Mouse (Mus musculus): ENCODE measurements at regions not wholly inside any gene's neighbourhood (a gene's known extent, or its start where the extent isn't known, plus 50 kb on each side); places are given as distances from the start of the nearest gene placed in this dataset.

DNA sequence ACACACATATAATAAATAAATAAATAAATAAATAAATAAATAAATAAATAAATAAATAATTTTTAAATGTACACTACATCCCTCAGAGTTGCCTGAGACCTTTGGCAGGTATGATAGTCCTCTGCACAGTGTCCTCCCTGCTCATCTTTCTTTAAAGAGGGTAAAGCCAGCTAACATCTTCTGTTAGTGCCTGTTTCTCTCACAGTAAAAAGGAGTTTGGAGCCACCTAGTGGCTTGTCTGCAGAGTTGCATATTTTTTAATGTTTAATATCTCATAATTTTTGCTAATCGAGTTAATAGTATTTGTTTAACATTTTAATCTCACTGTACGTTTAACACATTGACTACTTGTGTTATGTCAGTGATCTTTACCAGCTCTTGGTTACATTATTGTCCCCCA lies 213.5 kb upstream of the Pkdcc start:
- no peak overlapping the region for H3K4me3 ChIP-seq (ENCODE audit: low read depth, low read length)
- WGBS: 8% methylated on average over 2 of the region's 2 CpGs
- ATAC-seq: peak; percentile 82
- H3K27me3 ChIP-seq (ENCODE audit: control insufficient read depth, insufficient read depth, low read depth, low read length): no peaks in the 10 kb centered on the region
- H3K4me1 ChIP-seq (ENCODE audit: control insufficient read depth, insufficient read depth, low read length): 0 out of 2 replicates have a peak, but pooled peaks cover 3% of the 10 kb centered on the region
- no peak overlapping the region for H3K9ac ChIP-seq (ENCODE audit: low read depth, low read length)
- H3K9me3 ChIP-seq (replicated peaks; ENCODE audit: control insufficient read depth, low read length, poor library complexity, severe bottlenecking): no peaks in the 10 kb centered on the region
- no peak overlapping the region for H3K27ac ChIP-seq (ENCODE audit: low read length)
- H3K36me3 ChIP-seq (ENCODE audit: control insufficient read depth, insufficient read depth, low read length): no peaks in the 10 kb centered on the region
- no peak overlapping the region for H3K4me2 ChIP-seq (ENCODE audit: low read length)

DNA sequence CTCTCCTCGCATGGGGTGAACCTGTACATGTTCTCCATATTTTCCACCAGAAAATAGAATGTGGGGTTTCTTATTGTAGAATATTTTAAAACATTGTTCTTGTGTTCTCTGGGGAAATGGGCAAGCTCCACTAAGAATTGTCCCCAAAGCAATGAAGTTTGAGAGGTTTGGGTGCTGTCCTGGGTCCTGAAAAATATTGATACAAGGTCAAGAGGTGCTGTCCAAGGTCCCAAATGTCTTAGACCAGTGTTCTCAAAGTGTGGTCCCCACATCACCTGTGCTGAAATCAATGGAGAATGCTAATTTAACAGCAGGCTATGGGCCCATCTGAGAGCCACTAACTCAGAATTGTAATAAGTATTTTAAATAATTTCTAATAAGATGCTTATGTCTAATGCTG lies 204.2 kb upstream of the Pkdcc start:
- H3K36me3 ChIP-seq (ENCODE audit: control insufficient read depth, insufficient read depth, low read length): no peaks in the 10 kb centered on the region
- 94% methylated on average over 1 of the region's 1 CpGs for WGBS

DNA sequence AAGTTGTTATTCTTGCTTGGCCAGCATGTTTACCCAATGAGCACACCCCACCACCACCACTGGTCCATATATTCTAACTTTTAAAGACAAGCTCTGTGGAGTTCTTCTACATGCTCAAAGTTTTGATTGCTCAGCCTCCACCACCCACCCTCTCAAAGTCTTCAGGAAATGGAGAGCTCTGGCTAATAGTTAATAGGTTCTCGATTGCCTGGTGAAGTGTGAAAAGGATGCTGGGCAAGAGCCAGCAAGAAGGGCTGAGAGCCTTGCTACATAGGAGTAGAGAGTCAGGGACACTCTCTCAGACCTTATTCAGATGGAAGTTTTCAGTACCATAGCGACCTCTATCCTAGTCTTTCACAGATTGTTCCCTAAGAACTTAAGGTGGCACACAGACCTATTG lies 199.4 kb upstream of the Pkdcc start:
- no peak for ATAC-seq
- H3K27ac ChIP-seq (ENCODE audit: low read length): no peak overlapping the region
- 72% methylated on average over 2 of the region's 2 CpGs for WGBS
- no peak overlapping the region for H3K9ac ChIP-seq (ENCODE audit: low read depth, low read length)
- no peaks in the 10 kb centered on the region for H3K36me3 ChIP-seq (ENCODE audit: control insufficient read depth, insufficient read depth, low read length)
- H3K4me3 ChIP-seq (ENCODE audit: low read depth, low read length): no peak overlapping the region
- H3K4me2 ChIP-seq (ENCODE audit: low read length): no peak overlapping the region
- H3K4me1 ChIP-seq (ENCODE audit: control insufficient read depth, insufficient read depth, low read length): no peaks in the 10 kb centered on the region
- no peaks in the 10 kb centered on the region for H3K9me3 ChIP-seq (replicated peaks; ENCODE audit: control insufficient read depth, low read length, poor library complexity, severe bottlenecking)
- H3K27me3 ChIP-seq (ENCODE audit: control insufficient read depth, insufficient read depth, low read depth, low read length): no peaks in the 10 kb centered on the region

More for the DNA sequence above, 204.2 kb upstream of the Pkdcc start:
- Histone ChIP-seq H3K27me3 (ENCODE audit: control insufficient read depth, insufficient read depth, low read depth, low read length) (no peaks in the 10 kb centered on the region), H3K4me3 (ENCODE audit: low read depth, low read length) (no peak overlapping the region), H3K27ac (ENCODE audit: low read length) (no peak overlapping the region), H3K9ac (ENCODE audit: low read depth, low read length) (no peak overlapping the region), H3K4me1 (ENCODE audit: control insufficient read depth, insufficient read depth, low read length) (no peaks in the 10 kb centered on the region), H3K4me2 (ENCODE audit: low read length) (no peak overlapping the region), H3K9me3 (replicated peaks; ENCODE audit: control insufficient read depth, low read length, poor library complexity, severe bottlenecking) (no peaks in the 10 kb centered on the region)
- ATAC-seq: no peak

DNA sequence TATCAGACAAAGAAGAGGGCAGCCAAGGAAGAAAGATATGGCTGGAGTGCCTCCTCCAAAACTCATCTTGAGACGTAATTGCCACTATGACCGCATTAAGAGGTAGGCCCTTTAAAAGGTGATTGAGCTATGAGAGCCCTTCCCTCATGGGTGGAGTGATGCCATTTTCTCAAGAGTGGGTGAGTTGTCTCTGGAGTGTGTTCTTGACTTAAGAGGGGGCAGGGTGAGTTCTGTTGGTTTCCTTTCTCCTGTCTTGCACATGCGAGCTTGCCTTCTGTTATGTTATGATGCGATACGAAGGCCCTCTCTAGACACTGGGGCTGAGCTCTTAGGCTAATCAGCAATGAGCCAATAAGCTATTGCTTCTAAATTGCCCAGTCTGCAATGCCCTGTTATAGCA lies 198.2 kb upstream of the Pkdcc start:
- Histone ChIP-seq H3K27ac (ENCODE audit: low read length) (no peak overlapping the region), H3K27me3 (ENCODE audit: control insufficient read depth, insufficient read depth, low read depth, low read length) (no peaks in the 10 kb centered on the region), H3K9me3 (replicated peaks; ENCODE audit: control insufficient read depth, low read length, poor library complexity, severe bottlenecking) (no peaks in the 10 kb centered on the region), H3K36me3 (ENCODE audit: control insufficient read depth, insufficient read depth, low read length) (no peaks in the 10 kb centered on the region), H3K9ac (ENCODE audit: low read depth, low read length) (no peak overlapping the region), H3K4me2 (ENCODE audit: low read length) (no peak overlapping the region), H3K4me3 (ENCODE audit: low read depth, low read length) (no peak overlapping the region), H3K4me1 (ENCODE audit: control insufficient read depth, insufficient read depth, low read length) (no peaks in the 10 kb centered on the region)
- no peak for ATAC-seq
- WGBS: 92% methylated on average over 5 of the region's 5 CpGs

DNA sequence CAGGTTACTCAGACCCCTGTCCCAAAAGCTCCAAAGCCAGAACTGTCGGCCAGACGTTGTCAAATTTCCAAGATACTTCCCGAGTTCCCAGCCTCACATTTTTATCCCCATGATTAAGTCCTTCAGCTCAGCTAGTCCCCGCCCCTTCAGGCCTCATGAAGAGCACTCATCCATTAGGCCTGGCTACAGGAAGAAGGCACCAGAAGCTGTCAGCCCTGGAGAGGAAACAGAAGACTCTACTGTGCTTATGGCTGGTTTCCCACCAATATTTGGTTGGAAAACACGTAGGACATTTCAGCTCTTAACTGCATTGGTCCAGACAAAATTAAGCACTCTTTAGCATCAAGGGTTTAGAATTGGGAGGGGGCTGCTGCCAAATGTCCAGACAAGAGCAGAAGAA lies 195.8 kb upstream of the Pkdcc start:
- Histone ChIP-seq H3K9ac (ENCODE audit: low read depth, low read length) (no peak overlapping the region), H3K9me3 (replicated peaks; ENCODE audit: control insufficient read depth, low read length, poor library complexity, severe bottlenecking) (no peaks in the 10 kb centered on the region), H3K27ac (ENCODE audit: low read length) (no peak overlapping the region), H3K4me1 (ENCODE audit: control insufficient read depth, insufficient read depth, low read length) (no peaks in the 10 kb centered on the region), H3K4me2 (ENCODE audit: low read length) (no peak overlapping the region), H3K4me3 (ENCODE audit: low read depth, low read length) (no peak overlapping the region), H3K36me3 (ENCODE audit: control insufficient read depth, insufficient read depth, low read length) (no peaks in the 10 kb centered on the region), H3K27me3 (ENCODE audit: control insufficient read depth, insufficient read depth, low read depth, low read length) (no peaks in the 10 kb centered on the region)
- 74% methylated on average over 5 of the region's 5 CpGs for WGBS
- no peak for ATAC-seq

DNA sequence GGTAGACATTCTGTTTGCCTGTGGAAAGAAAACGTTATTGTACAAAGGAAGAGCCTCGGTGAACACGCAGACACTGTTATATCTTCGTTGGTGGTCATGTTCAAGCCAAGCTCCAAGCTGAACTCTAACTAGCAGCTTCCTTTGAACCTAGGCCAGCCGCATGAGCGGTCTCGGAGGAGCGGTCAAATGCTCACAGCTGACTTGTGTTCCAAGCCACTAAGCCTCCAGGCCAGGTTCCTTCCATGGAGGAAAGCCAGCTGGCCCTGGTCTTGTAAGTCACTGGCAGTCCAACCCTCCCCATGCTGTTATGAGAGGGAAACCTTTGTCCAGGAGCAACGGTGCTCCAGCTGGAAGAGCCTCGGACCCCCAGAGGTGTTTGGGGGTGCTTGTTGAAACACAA lies 194.5 kb upstream of the Pkdcc start:
- Histone ChIP-seq H3K4me1 (ENCODE audit: control insufficient read depth, insufficient read depth, low read length) (no peaks in the 10 kb centered on the region), H3K36me3 (ENCODE audit: control insufficient read depth, insufficient read depth, low read length) (no peaks in the 10 kb centered on the region), H3K9me3 (replicated peaks; ENCODE audit: control insufficient read depth, low read length, poor library complexity, severe bottlenecking) (no peaks in the 10 kb centered on the region), H3K4me2 (ENCODE audit: low read length) (no peak overlapping the region), H3K27ac (ENCODE audit: low read length) (no peak overlapping the region), H3K4me3 (ENCODE audit: low read depth, low read length) (no peak overlapping the region), H3K9ac (ENCODE audit: low read depth, low read length) (no peak overlapping the region), H3K27me3 (ENCODE audit: control insufficient read depth, insufficient read depth, low read depth, low read length) (no peaks in the 10 kb centered on the region)
- peak; percentile 32; the same call in 1 of the 2 replicates for ATAC-seq
- WGBS: 70% methylated on average over 10 of the region's 10 CpGs

DNA sequence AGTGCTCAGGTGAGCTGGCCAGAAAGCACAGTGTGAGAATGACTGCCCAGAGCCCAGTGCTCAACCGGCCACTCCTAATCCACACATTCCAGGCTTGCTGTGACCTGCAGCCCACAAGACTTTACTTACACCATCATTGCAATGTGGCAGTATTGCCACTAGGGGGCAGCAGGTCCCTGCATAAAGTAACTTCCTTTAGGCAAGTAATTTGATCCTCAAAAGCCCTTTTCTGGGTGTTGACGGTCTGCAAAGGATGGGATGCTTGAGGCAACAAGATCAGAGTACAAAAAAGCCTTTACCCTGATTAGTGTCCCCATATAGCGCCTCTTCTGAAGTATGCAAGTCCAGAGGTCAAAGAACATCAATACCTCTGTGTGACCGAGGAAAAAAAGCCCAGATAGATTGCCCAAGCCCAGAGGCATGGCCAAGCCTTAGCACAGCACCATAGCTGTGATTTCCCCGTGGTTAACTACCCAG lies 189.7 kb upstream of the Pkdcc start:
- 14% methylated on average over 5 of the region's 5 CpGs for WGBS
- Histone ChIP-seq H3K4me1 (ENCODE audit: control insufficient read depth, insufficient read depth, low read length) (no peaks in the 10 kb centered on the region), H3K4me2 (ENCODE audit: low read length) (no peak overlapping the region), H3K27me3 (ENCODE audit: control insufficient read depth, insufficient read depth, low read depth, low read length) (no peaks in the 10 kb centered on the region), H3K9ac (ENCODE audit: low read depth, low read length) (no peak overlapping the region), H3K4me3 (ENCODE audit: low read depth, low read length) (no peak overlapping the region), H3K9me3 (replicated peaks; ENCODE audit: control insufficient read depth, low read length, poor library complexity, severe bottlenecking) (no peaks in the 10 kb centered on the region), H3K36me3 (ENCODE audit: control insufficient read depth, insufficient read depth, low read length) (no peaks in the 10 kb centered on the region), H3K27ac (ENCODE audit: low read length) (no peak overlapping the region)
- ATAC-seq: peak; percentile 71; the same call in 1 of the 2 replicates

DNA sequence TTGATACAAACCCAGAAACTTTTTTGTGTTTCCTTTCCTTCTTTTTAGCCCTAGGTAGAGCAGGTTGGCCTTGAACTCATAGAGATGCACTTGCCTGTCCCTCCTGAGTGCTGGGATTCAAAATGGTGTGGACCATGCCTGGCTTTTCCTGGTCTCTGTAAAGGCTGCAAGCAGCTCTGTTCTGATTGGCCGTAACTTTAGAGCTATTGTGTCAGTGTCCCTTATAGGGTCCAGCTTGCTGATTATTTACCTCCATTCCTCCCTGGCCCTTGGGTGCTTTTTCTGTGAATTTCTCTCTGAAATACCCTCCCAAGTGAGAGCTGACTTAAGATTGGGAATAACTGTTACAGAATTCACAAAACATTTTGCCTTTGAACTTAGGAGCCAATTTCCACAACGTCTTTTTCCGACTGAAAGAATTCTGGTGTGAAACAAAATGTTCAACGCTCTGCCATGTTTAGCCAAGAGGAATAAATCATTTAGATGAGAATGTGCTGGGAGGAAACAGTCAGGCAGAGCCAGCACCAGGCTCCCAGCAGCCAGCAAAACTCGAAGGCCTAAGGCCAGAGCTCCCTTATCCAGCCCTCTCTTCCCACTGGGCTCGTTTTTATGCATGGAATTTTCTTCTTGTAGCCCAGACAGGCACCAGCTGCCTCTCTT lies 180.0 kb upstream of the Pkdcc start:
- no peaks in the 10 kb centered on the region for H3K36me3 ChIP-seq (ENCODE audit: control insufficient read depth, insufficient read depth, low read length)
- no peak for ATAC-seq
- no peaks in the 10 kb centered on the region for H3K4me1 ChIP-seq (ENCODE audit: control insufficient read depth, insufficient read depth, low read length)
- no peak overlapping the region for H3K27ac ChIP-seq (ENCODE audit: low read length)
- no peak overlapping the region for H3K9ac ChIP-seq (ENCODE audit: low read depth, low read length)
- no peaks in the 10 kb centered on the region for H3K9me3 ChIP-seq (replicated peaks; ENCODE audit: control insufficient read depth, low read length, poor library complexity, severe bottlenecking)
- H3K4me3 ChIP-seq (ENCODE audit: low read depth, low read length): no peak overlapping the region
- WGBS: 57% methylated on average over 6 of the region's 6 CpGs
- no peak overlapping the region for H3K4me2 ChIP-seq (ENCODE audit: low read length)
- H3K27me3 ChIP-seq (ENCODE audit: control insufficient read depth, insufficient read depth, low read depth, low read length): no peaks in the 10 kb centered on the region

DNA sequence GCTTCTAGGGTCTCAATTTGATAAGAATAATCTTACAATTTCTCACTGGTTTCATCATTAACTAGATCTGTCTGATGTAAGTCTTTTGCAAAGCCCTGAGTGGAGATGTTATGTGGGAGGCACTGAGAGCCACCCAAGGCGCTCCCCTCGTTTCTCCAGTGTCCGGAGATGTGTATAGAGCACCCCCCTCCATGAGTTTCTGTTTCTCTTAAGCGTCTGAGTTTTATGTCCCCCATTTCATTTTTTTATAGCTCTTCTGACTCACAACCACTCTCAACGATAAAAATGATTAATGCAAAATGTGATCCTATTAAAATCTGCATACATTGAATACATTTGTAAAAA lies 179.5 kb upstream of the Pkdcc start:
- H3K27me3 ChIP-seq (ENCODE audit: control insufficient read depth, insufficient read depth, low read depth, low read length): no peaks in the 10 kb centered on the region
- no peaks in the 10 kb centered on the region for H3K4me1 ChIP-seq (ENCODE audit: control insufficient read depth, insufficient read depth, low read length)
- no peaks in the 10 kb centered on the region for H3K36me3 ChIP-seq (ENCODE audit: control insufficient read depth, insufficient read depth, low read length)
- no peak overlapping the region for H3K9ac ChIP-seq (ENCODE audit: low read depth, low read length)
- H3K9me3 ChIP-seq (replicated peaks; ENCODE audit: control insufficient read depth, low read length, poor library complexity, severe bottlenecking): no peaks in the 10 kb centered on the region
- ATAC-seq: no peak
- WGBS: 77% methylated on average over 5 of the region's 5 CpGs
- H3K4me2 ChIP-seq (ENCODE audit: low read length): no peak overlapping the region
- H3K27ac ChIP-seq (ENCODE audit: low read length): no peak overlapping the region
- no peak overlapping the region for H3K4me3 ChIP-seq (ENCODE audit: low read depth, low read length)
